Mouse (Mus musculus) heart, embryonic 12.5 days (tissue): ENCODE results near the gene Lrmda. TPM values are rescaled to one million over a fixed set of nuclear protein-coding genes. Genes with fewer than 3 reads are reported as not detected.

Source experiments
- ATAC-seq: fragments of 200-750 bp; cut with Nextera tagmentation; 2 replicates; pipeline ENCODE4 v1.8.0; 2017; ENCODE audit warnings: moderate TSS enrichment, moderate library complexity; ENCODE audit not compliant: insufficient number of reproducible peaks, low FRiP score
- H3K27ac ChIP-seq: fragments of 300-500 bp; sonication (generic); 2 replicates; pipeline ENCODE4 v1.5.1; 2016; ENCODE audit warnings: mild to moderate bottlenecking, moderate library complexity; ENCODE audit not compliant: poor library complexity, severe bottlenecking
- H3K27me3 ChIP-seq: fragments of 300-500 bp; sonication (generic); replicated peaks from 2 replicates; pipeline ENCODE4 v1.6.1; 2016; ENCODE audit warnings: mild to moderate bottlenecking, moderate library complexity
- H3K36me3 ChIP-seq: fragments of 300-500 bp; sonication (generic); 2 replicates; pipeline ENCODE4 v1.6.1; 2016; ENCODE audit warnings: mild to moderate bottlenecking, moderate library complexity
- H3K4me1 ChIP-seq: fragments of 300-500 bp; sonication (generic); replicated peaks from 2 replicates; pipeline ENCODE4 v1.6.1; 2016; ENCODE audit warnings: mild to moderate bottlenecking
- H3K4me2 ChIP-seq: fragments of 300-500 bp; sonication (generic); 2 replicates; pipeline ENCODE4 v1.6.1; 2016; ENCODE audit warnings: mild to moderate bottlenecking, moderate library complexity
- H3K4me3 ChIP-seq: fragments of 300-500 bp; sonication (generic); 2 replicates; pipeline ENCODE4 v1.5.1; 2016; ENCODE audit warnings: mild to moderate bottlenecking
- H3K9ac ChIP-seq: fragments of 300-500 bp; sonication (generic); 2 replicates; pipeline ENCODE4 v1.6.1; 2016; ENCODE audit warnings: mild to moderate bottlenecking, moderate library complexity
- H3K9me3 ChIP-seq: fragments of 300-500 bp; sonication (generic); replicated peaks from 2 replicates; pipeline ENCODE4 v1.6.1; 2016; ENCODE audit warnings: mild to moderate bottlenecking, moderate library complexity
- WGBS: fragments of 180-500 bp; shearing (Covaris S2); methylation state at CpG from one replicate; pipeline ENCODE4 v1.1.7; 2016; 5-methylcytosine and 5-hydroxymethylcytosine counted together
- polyA plus RNA-seq: library from polyadenylated mRNA; unstranded; fragments of >200 nt; fragmentation: Nextera tagmentation; extraction: Ambion mirVana; gene quantifications from 2 replicates; pipeline ENCODE4 v1.2.1, GENCODE M21; 2016

The Lrmda gene
- polyA plus RNA-seq, 1 experiment from 2014 or later: 1.0 TPM

GRCm38 (mm10) chr14:23041002-23041401, 1021.5 kb downstream of the Lrmda start:
- no peak overlapping the region for H3K4me2 ChIP-seq
- H3K27me3 ChIP-seq: no peaks in the 10 kb centered on the region
- no peaks in the 10 kb centered on the region for H3K4me1 ChIP-seq
- no peak overlapping the region for H3K4me3 ChIP-seq
- no peaks in the 10 kb centered on the region for H3K9me3 ChIP-seq
- no peak for ATAC-seq
- no peak overlapping the region for H3K9ac ChIP-seq
- no peak overlapping the region for H3K27ac ChIP-seq
- no peaks in the 10 kb centered on the region for H3K36me3 ChIP-seq
- 81% methylated on average over 7 of the region's 7 CpGs for WGBS

DNA sequence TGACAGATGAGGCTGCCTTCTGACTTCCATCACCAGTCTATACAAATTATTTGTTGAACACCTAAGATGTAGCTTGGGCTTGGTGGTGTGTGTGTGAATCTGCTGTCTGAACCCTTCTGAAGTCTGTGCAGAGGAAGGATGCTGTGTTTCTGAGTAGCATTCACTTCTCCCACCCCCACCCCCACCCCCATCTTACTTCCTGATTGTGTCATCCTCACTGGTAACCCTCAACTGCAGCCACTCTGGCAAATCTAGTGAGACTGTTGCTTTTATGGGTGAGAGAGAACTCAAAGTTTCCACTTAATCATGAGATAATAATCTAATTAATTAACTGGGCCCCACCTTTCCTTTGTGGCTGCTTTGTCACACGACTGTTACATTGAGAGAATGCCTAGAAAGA, 1025.8 kb downstream of the Lrmda start:
- no peaks in the 10 kb centered on the region for H3K36me3 ChIP-seq
- WGBS: 43% methylated on average over 1 of the region's 1 CpGs
- no peak overlapping the region for H3K27ac ChIP-seq
- H3K4me3 ChIP-seq: no peak overlapping the region
- no peaks in the 10 kb centered on the region for H3K9me3 ChIP-seq
- no peaks in the 10 kb centered on the region for H3K27me3 ChIP-seq
- H3K4me1 ChIP-seq: 0 out of 2 replicates have a peak, but pooled peaks cover 4% of the 10 kb centered on the region
- ATAC-seq: no peak
- H3K9ac ChIP-seq: no peak overlapping the region
- no peak overlapping the region for H3K4me2 ChIP-seq

GRCm38 (mm10) chr14:23046330-23046729, 1026.8 kb downstream of the Lrmda start:
- no peak overlapping the region for H3K9ac ChIP-seq
- H3K27ac ChIP-seq: no peak overlapping the region
- no peak overlapping the region for H3K4me3 ChIP-seq
- H3K9me3 ChIP-seq: no peaks in the 10 kb centered on the region
- H3K36me3 ChIP-seq: no peaks in the 10 kb centered on the region
- 0 out of 2 replicates have a peak, but pooled peaks cover 4% of the 10 kb centered on the region for H3K4me1 ChIP-seq
- ATAC-seq: no peak
- no peak overlapping the region for H3K4me2 ChIP-seq
- 23% methylated on average over 4 of the region's 4 CpGs for WGBS
- no peaks in the 10 kb centered on the region for H3K27me3 ChIP-seq

DNA sequence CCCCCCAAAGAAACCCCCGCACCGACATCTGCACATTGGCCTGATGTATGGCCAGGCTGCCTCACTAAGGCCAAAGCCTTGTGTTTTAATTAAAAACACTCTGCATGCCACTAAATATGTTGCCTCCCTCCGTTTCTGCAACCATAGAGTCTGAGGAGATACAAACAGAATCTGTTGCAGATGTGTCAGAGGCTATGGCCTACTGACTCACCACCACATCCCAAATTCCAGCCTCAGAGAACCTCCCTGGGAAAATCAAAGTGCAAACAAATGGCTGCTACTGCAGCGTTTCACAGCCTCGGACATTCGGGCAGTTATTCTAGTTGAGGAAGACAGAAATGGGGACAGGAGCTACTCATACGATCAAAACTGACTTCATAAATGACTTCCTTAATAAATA, 1031.9 kb downstream of the Lrmda start:
- no peaks in the 10 kb centered on the region for H3K36me3 ChIP-seq
- no peak for ATAC-seq
- 69% methylated on average over 7 of the region's 7 CpGs for WGBS

GRCm38 (mm10) chr14:23052833-23053592, 1033.5 kb downstream of the Lrmda start:
- H3K4me2 ChIP-seq: no peak overlapping the region
- H3K27me3 ChIP-seq: no peaks in the 10 kb centered on the region
- no peak overlapping the region for H3K4me3 ChIP-seq
- no peak overlapping the region for H3K9ac ChIP-seq
- H3K9me3 ChIP-seq: no peaks in the 10 kb centered on the region
- no peaks in the 10 kb centered on the region for H3K4me1 ChIP-seq
- no peak for ATAC-seq
- H3K36me3 ChIP-seq: no peaks in the 10 kb centered on the region
- 58% methylated on average over 11 of the region's 11 CpGs for WGBS
- no peak overlapping the region for H3K27ac ChIP-seq

More for the DNA sequence above, 1031.9 kb downstream of the Lrmda start:
- Histone ChIP-seq H3K27me3 (no peaks in the 10 kb centered on the region), H3K4me3 (no peak overlapping the region), H3K4me1 (0 out of 2 replicates have a peak, but pooled peaks cover 4% of the 10 kb centered on the region), H3K4me2 (no peak overlapping the region), H3K9ac (no peak overlapping the region), H3K9me3 (no peaks in the 10 kb centered on the region), H3K27ac (no peak overlapping the region)

DNA sequence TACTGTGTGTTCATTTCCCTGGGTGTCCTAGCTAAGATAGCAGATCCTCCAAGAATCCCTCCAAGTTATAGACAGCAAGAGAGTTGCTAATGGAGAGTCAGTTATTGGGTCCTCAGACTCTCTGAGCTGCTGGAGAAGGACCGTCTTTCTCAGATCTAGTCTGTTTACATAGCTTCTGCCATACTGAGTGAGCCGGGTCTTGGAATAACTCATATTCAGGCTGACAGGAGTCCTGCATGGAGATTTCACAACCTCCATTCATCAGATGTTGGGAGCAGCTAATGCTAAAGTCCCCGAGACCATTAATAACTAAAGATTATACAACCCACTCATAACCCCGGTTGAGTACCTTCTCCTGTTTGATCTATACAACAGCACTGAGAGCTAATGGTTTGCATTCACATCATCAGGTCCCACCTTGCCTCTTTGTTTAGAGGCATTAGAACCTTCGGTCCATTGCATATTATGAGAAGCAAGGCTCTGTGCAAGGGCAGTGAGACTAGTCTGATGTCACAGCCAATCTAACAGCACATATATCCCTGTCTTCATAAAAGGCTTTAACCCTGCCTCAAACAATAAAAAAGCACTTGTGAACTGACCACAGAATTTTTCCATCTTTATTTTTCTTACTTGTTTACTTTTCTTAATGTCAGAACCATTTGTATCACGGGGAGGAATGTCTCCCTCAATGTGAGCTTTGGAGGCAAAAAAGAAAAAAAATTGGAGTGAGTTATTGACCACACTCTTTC, 1037.9 kb downstream of the Lrmda start:
- Histone ChIP-seq H3K27me3 (no peaks in the 10 kb centered on the region), H3K27ac (no peak overlapping the region), H3K4me3 (no peak overlapping the region), H3K4me1 (no peaks in the 10 kb centered on the region), H3K36me3 (no peaks in the 10 kb centered on the region), H3K4me2 (no peak overlapping the region), H3K9me3 (no peaks in the 10 kb centered on the region), H3K9ac (no peak overlapping the region)
- 81% methylated on average over 6 of the region's 6 CpGs for WGBS
- no peak for ATAC-seq

- ATAC-seq: no peak
- H3K36me3 ChIP-seq: no peaks in the 10 kb centered on the region
- H3K4me1 ChIP-seq: no peaks in the 10 kb centered on the region
- H3K27me3 ChIP-seq: no peaks in the 10 kb centered on the region
- no peak overlapping the region for H3K4me3 ChIP-seq
- H3K9me3 ChIP-seq: no peaks in the 10 kb centered on the region
- H3K4me2 ChIP-seq: no peak overlapping the region
- H3K27ac ChIP-seq: no peak overlapping the region
- H3K9ac ChIP-seq: no peak overlapping the region
- WGBS: 94% methylated on average over 2 of the region's 2 CpGs
Observed at GRCm38 (mm10) chr14:23057987-23058386, 1038.5 kb downstream of the Lrmda start.

- WGBS: 60% methylated on average over 1 of the region's 1 CpGs
- H3K4me2 ChIP-seq: no peak overlapping the region
- no peak overlapping the region for H3K9ac ChIP-seq
- no peaks in the 10 kb centered on the region for H3K36me3 ChIP-seq
- H3K4me1 ChIP-seq: no peaks in the 10 kb centered on the region
- H3K27me3 ChIP-seq: no peaks in the 10 kb centered on the region
- no peaks in the 10 kb centered on the region for H3K9me3 ChIP-seq
- no peak for ATAC-seq
- no peak overlapping the region for H3K4me3 ChIP-seq
- no peak overlapping the region for H3K27ac ChIP-seq
Observed at GRCm38 (mm10) chr14:23078719-23079118, 1059.2 kb downstream of the Lrmda start.

- Histone ChIP-seq H3K4me3 (no peak overlapping the region), H3K4me1 (no peaks in the 10 kb centered on the region), H3K4me2 (no peak overlapping the region), H3K36me3 (no peaks in the 10 kb centered on the region), H3K9me3 (no peaks in the 10 kb centered on the region), H3K27ac (no peak overlapping the region), H3K27me3 (no peaks in the 10 kb centered on the region), H3K9ac (no peak overlapping the region)
- ATAC-seq: no peak
- WGBS: 71% methylated on average over 1 of the region's 1 CpGs
Observed at GRCm38 (mm10) chr14:23084241-23084773, 1064.8 kb downstream of the Lrmda start.

- H3K4me3 ChIP-seq: no peak overlapping the region
- no peaks in the 10 kb centered on the region for H3K27me3 ChIP-seq
- H3K9ac ChIP-seq: no peak overlapping the region
- no peaks in the 10 kb centered on the region for H3K9me3 ChIP-seq
- no peak overlapping the region for H3K4me2 ChIP-seq
- H3K27ac ChIP-seq: no peak overlapping the region
- H3K4me1 ChIP-seq: no peaks in the 10 kb centered on the region
- WGBS: 61% methylated on average over 1 of the region's 1 CpGs
- ATAC-seq: no peak
- no peaks in the 10 kb centered on the region for H3K36me3 ChIP-seq
Observed at GRCm38 (mm10) chr14:23084797-23085196, 1065.3 kb downstream of the Lrmda start.

DNA sequence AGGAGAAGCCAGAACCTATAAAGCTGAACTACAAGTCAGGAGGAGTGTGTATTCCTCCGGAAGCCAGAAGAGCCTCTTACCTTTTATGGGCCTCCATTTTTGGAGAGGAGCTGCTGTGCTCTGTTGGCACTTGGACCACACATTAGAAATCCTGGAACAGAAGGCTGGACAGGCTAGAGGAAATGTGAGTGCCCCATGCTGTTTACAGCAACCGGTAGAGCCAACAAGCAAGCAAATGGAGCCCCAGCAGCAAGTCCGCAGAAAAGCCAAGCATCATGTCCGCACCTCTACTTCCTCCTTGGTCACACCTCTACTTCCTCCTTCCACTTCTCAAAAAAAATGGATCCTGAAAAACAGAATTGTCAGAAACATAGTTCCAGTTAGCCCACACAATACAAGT, 1073.8 kb downstream of the Lrmda start:
- Histone ChIP-seq H3K27me3 (no peaks in the 10 kb centered on the region), H3K4me1 (peaks cover 6% of the 10 kb centered on the region; the same call in 1 of the 2 replicates), H3K27ac (no peak overlapping the region), H3K9me3 (no peaks in the 10 kb centered on the region), H3K4me3 (no peak overlapping the region), H3K9ac (no peak overlapping the region), H3K36me3 (no peaks in the 10 kb centered on the region), H3K4me2 (no peak overlapping the region)
- ATAC-seq: no peak
- 81% methylated on average over 4 of the region's 4 CpGs for WGBS
